Mouse (Mus musculus): ENCODE measurements around the gene Tmub2. TPM values are rescaled to one million over a fixed set of nuclear protein-coding genes. Genes with fewer than 3 reads are reported as not detected.

The Tmub2 gene
- polyA plus RNA-seq, 1 experiment from 2014 or later: 26.7 TPM

DNA sequence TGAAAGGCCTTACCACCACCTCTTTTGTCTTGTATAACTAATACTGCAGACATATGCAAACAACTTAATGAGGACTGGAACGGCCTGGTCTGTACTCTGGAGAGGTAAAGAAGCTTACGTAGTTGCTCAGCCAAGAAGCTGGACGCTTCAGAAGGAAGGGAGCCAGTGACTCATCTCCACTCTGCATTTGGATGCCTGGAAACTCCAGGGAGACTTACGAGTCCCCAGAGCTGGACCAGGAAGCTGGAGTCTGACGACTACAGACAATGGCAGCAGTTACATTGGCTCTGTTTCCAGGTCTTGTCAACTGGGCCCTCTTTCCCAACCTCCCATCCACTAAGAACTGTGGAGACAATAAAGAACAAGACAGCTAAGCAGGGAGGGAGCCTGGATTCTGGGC, 42.5 kb downstream of the Tmub2 start:
- no peaks in the 10 kb centered on the region for H3K4me1 ChIP-seq (ENCODE audit: control insufficient read depth, low read depth, low read length)
- H3K9me3 ChIP-seq (replicated peaks; ENCODE audit: control insufficient read depth, low read length): no peaks in the 10 kb centered on the region
- H3K27ac ChIP-seq (ENCODE audit: low read length): no peak overlapping the region
- H3K9ac ChIP-seq (ENCODE audit: low read depth, low read length): no peak overlapping the region
- H3K4me2 ChIP-seq (ENCODE audit: low read depth, low read length): no peak overlapping the region
- H3K36me3 ChIP-seq (ENCODE audit: control insufficient read depth, insufficient read depth): no peaks in the 10 kb centered on the region
- peaks cover 11% of the 10 kb centered on the region for H3K27me3 ChIP-seq (ENCODE audit: control insufficient read depth, insufficient read depth, low read depth, low read length)
- H3K4me3 ChIP-seq (ENCODE audit: low read depth, low read length): no peak overlapping the region
- 54% methylated on average over 5 of the region's 5 CpGs for WGBS (ENCODE audit: insufficient replicate concordance)
- no peak for ATAC-seq (ENCODE audit: low read depth)

GRCm38 (mm10) chr11:102327839-102328238, 43.1 kb downstream of the Tmub2 start:
- Histone ChIP-seq H3K4me1 (ENCODE audit: control insufficient read depth, low read depth, low read length) (no peaks in the 10 kb centered on the region), H3K4me2 (ENCODE audit: low read depth, low read length) (no peak overlapping the region), H3K4me3 (ENCODE audit: low read depth, low read length) (no peak overlapping the region), H3K9ac (ENCODE audit: low read depth, low read length) (no peak overlapping the region), H3K27me3 (ENCODE audit: control insufficient read depth, insufficient read depth, low read depth, low read length) (peaks cover 10% of the 10 kb centered on the region), H3K9me3 (replicated peaks; ENCODE audit: control insufficient read depth, low read length) (no peaks in the 10 kb centered on the region), H3K27ac (ENCODE audit: low read length) (no peak overlapping the region), H3K36me3 (ENCODE audit: control insufficient read depth, insufficient read depth) (no peaks in the 10 kb centered on the region)
- WGBS (ENCODE audit: insufficient replicate concordance): 63% methylated on average over 7 of the region's 7 CpGs
- ATAC-seq (ENCODE audit: low read depth): no peak

DNA sequence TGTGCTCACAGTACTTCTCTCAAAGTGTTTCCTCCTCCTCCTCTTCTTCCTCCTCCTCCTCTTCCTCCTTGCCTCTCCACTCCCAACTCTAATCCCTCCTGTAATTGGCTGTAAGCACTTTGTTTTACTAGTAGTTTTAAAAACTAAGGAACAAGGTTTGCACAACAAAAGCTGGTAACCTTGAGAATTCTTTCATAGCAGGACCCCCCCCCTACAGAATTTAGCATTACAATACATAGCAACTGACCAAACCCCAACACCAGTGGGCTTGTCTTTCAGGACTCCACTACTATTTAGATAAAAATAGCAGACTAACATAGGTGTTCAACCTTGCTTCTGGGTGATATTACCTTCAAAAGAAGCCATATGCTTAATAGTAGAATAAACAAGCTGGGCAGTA, 44.8 kb downstream of the Tmub2 start:
- no peak for ATAC-seq (ENCODE audit: low read depth)
- H3K9me3 ChIP-seq (replicated peaks; ENCODE audit: control insufficient read depth, low read length): no peaks in the 10 kb centered on the region
- H3K9ac ChIP-seq (ENCODE audit: low read depth, low read length): no peak overlapping the region
- no peaks in the 10 kb centered on the region for H3K4me1 ChIP-seq (ENCODE audit: control insufficient read depth, low read depth, low read length)
- H3K36me3 ChIP-seq (ENCODE audit: control insufficient read depth, insufficient read depth): no peaks in the 10 kb centered on the region
- H3K27ac ChIP-seq (ENCODE audit: low read length): no peak overlapping the region
- H3K27me3 ChIP-seq (ENCODE audit: control insufficient read depth, insufficient read depth, low read depth, low read length): peaks cover 2% of the 10 kb centered on the region
- H3K4me3 ChIP-seq (ENCODE audit: low read depth, low read length): no peak overlapping the region
- H3K4me2 ChIP-seq (ENCODE audit: low read depth, low read length): no peak overlapping the region

DNA sequence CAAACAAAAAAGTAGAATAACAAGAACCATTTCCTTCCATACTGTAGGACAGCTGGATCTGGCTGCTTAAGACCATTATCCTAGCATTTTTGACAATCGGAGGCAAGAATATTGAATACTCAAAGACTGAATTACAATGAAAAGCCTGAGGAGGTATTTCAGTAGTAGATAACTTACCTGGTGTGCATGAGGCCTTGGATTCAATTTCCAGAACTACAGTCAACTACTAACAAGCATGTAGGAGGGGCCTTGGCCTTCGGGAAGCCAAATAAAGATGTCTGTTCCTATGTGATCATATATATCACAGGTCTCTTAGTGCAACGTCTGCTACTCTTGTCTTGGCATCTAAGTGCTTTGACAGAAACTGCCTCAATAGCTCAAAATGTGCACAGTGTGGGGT, 45.3 kb downstream of the Tmub2 start:
- no peaks in the 10 kb centered on the region for H3K4me1 ChIP-seq (ENCODE audit: control insufficient read depth, low read depth, low read length)
- H3K9me3 ChIP-seq (replicated peaks; ENCODE audit: control insufficient read depth, low read length): no peaks in the 10 kb centered on the region
- no peak overlapping the region for H3K9ac ChIP-seq (ENCODE audit: low read depth, low read length)
- H3K36me3 ChIP-seq (ENCODE audit: control insufficient read depth, insufficient read depth): no peaks in the 10 kb centered on the region
- H3K4me2 ChIP-seq (ENCODE audit: low read depth, low read length): no peak overlapping the region
- H3K4me3 ChIP-seq (ENCODE audit: low read depth, low read length): no peak overlapping the region
- H3K27ac ChIP-seq (ENCODE audit: low read length): no peak overlapping the region
- 59% methylated on average over 3 of the region's 3 CpGs for WGBS (ENCODE audit: insufficient replicate concordance)
- peaks cover 2% of the 10 kb centered on the region; the same call in 1 of the 2 replicates for H3K27me3 ChIP-seq (ENCODE audit: control insufficient read depth, insufficient read depth, low read depth, low read length)
- ATAC-seq (ENCODE audit: low read depth): no peak

- no peaks in the 10 kb centered on the region for H3K36me3 ChIP-seq (ENCODE audit: control insufficient read depth, insufficient read depth)
- H3K9me3 ChIP-seq (replicated peaks; ENCODE audit: control insufficient read depth, low read length): no peaks in the 10 kb centered on the region
- no peaks in the 10 kb centered on the region for H3K4me1 ChIP-seq (ENCODE audit: control insufficient read depth, low read depth, low read length)
- H3K9ac ChIP-seq (ENCODE audit: low read depth, low read length): no peak overlapping the region
- H3K4me2 ChIP-seq (ENCODE audit: low read depth, low read length): no peak overlapping the region
- no peak overlapping the region for H3K27ac ChIP-seq (ENCODE audit: low read length)
- 50% methylated on average over 4 of the region's 4 CpGs for WGBS (ENCODE audit: insufficient replicate concordance)
- ATAC-seq (ENCODE audit: low read depth): no peak
- peaks cover 2% of the 10 kb centered on the region; the same call in 1 of the 2 replicates for H3K27me3 ChIP-seq (ENCODE audit: control insufficient read depth, insufficient read depth, low read depth, low read length)
- H3K4me3 ChIP-seq (ENCODE audit: low read depth, low read length): no peak overlapping the region
Observed at GRCm38 (mm10) chr11:102331806-102332205, 47.1 kb downstream of the Tmub2 start.

DNA sequence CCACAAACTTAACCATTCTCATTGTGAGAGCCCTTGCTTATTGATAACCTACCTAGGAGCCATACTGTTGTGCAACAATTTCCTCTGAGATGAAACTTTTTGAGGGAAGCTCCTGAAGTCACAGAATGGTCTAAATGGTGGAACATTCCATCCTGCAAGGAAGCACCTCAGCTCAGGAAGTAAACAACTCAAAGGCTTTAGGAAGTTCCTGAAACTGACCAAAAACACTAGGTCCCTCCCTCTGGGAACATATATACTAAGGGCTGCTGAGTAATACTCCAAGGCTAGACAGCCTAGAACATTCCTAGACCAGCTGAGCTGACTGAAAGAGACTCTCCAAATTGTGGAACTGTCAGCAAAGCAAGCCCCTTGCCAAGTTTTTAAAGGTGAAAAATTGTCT, 48.3 kb downstream of the Tmub2 start:
- H3K4me1 ChIP-seq (ENCODE audit: control insufficient read depth, low read depth, low read length): no peaks in the 10 kb centered on the region
- no peak overlapping the region for H3K4me2 ChIP-seq (ENCODE audit: low read depth, low read length)
- peaks cover 2% of the 10 kb centered on the region; the same call in 1 of the 2 replicates for H3K27me3 ChIP-seq (ENCODE audit: control insufficient read depth, insufficient read depth, low read depth, low read length)
- ATAC-seq (ENCODE audit: low read depth): no peak
- no peak overlapping the region for H3K9ac ChIP-seq (ENCODE audit: low read depth, low read length)
- H3K27ac ChIP-seq (ENCODE audit: low read length): no peak overlapping the region
- no peak overlapping the region for H3K4me3 ChIP-seq (ENCODE audit: low read depth, low read length)
- no peaks in the 10 kb centered on the region for H3K36me3 ChIP-seq (ENCODE audit: control insufficient read depth, insufficient read depth)
- H3K9me3 ChIP-seq (replicated peaks; ENCODE audit: control insufficient read depth, low read length): no peaks in the 10 kb centered on the region

- ATAC-seq (ENCODE audit: low read depth): no peak
- WGBS (ENCODE audit: insufficient replicate concordance): 56% methylated on average over 4 of the region's 4 CpGs
Observed at GRCm38 (mm10) chr11:102334010-102334409, 49.3 kb downstream of the Tmub2 start.

DNA sequence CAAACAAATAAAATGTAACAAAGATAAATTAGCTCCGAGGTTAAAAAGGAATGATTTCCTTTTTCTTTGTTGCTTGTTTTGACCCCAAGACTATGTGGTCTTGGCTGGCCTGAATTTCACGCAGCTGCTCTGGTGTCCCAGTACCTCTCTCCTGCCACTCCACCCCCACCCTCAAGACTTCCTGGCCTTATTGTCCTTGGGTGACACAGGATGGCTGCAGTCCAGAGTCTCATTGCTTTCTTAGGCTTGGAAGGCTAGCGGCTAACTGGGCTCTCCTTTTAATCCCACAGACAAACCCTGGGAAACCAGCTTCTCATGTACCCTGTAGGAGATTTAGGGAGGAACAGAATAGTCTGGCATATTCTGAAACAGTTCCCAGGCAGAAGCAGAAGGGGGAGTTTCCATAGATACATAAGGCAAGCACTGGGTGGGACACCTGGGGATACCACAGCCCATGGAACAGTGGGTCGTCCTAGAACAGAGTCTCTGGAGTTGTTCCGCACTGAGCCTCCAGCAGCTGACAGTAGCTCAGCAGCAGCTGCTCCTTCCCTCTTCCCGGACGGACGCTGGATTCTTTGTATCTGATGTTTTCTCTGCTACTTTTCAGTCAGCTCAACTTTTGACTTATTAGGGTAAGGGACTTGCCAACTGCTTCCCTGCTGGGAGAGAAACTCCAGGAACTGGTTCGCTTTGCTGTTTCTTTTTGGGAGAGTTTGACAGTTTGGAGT, 50.4 kb downstream of the Tmub2 start:
- H3K4me2 ChIP-seq (ENCODE audit: low read depth, low read length): no peak overlapping the region
- no peak overlapping the region for H3K27ac ChIP-seq (ENCODE audit: low read length)
- H3K36me3 ChIP-seq (ENCODE audit: control insufficient read depth, insufficient read depth): no peaks in the 10 kb centered on the region
- H3K27me3 ChIP-seq (ENCODE audit: control insufficient read depth, insufficient read depth, low read depth, low read length): peaks cover 2% of the 10 kb centered on the region; the same call in 1 of the 2 replicates
- H3K9ac ChIP-seq (ENCODE audit: low read depth, low read length): no peak overlapping the region
- ATAC-seq (ENCODE audit: low read depth): no peak
- H3K9me3 ChIP-seq (replicated peaks; ENCODE audit: control insufficient read depth, low read length): 0 out of 2 replicates have a peak, but pooled peaks cover 2% of the 10 kb centered on the region
- 41% methylated on average over 9 of the region's 9 CpGs for WGBS (ENCODE audit: insufficient replicate concordance)
- no peak overlapping the region for H3K4me3 ChIP-seq (ENCODE audit: low read depth, low read length)
- no peaks in the 10 kb centered on the region for H3K4me1 ChIP-seq (ENCODE audit: control insufficient read depth, low read depth, low read length)

More at GRCm38 (mm10) chr11:102334010-102334409, 49.3 kb downstream of the Tmub2 start:
- no peak overlapping the region for H3K9ac ChIP-seq (ENCODE audit: low read depth, low read length)
- peaks cover 2% of the 10 kb centered on the region; the same call in 1 of the 2 replicates for H3K27me3 ChIP-seq (ENCODE audit: control insufficient read depth, insufficient read depth, low read depth, low read length)
- no peak overlapping the region for H3K27ac ChIP-seq (ENCODE audit: low read length)
- H3K9me3 ChIP-seq (replicated peaks; ENCODE audit: control insufficient read depth, low read length): no peaks in the 10 kb centered on the region
- no peak overlapping the region for H3K4me2 ChIP-seq (ENCODE audit: low read depth, low read length)
- no peaks in the 10 kb centered on the region for H3K36me3 ChIP-seq (ENCODE audit: control insufficient read depth, insufficient read depth)
- no peaks in the 10 kb centered on the region for H3K4me1 ChIP-seq (ENCODE audit: control insufficient read depth, low read depth, low read length)
- H3K4me3 ChIP-seq (ENCODE audit: low read depth, low read length): no peak overlapping the region

DNA sequence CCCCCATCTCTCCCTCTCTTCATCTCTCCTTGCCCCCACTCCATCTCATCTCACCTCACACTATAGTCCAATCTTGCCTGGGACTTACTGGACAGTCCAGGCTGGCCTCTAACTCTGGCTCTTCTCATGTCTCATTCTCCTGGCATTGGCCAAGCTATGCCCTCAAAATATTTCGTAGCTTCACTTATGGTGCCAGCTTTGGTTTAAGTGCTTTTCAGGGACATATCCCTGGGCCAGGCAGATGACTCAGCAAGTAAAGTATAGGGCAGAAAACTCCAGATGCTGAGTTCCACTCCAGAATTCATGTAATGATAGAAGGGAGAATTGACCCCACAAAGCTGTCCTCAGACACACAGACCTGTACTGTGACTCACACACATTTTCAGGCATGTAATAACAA, 51.5 kb downstream of the Tmub2 start:
- no peaks in the 10 kb centered on the region for H3K4me1 ChIP-seq (ENCODE audit: control insufficient read depth, low read depth, low read length)
- no peak for ATAC-seq (ENCODE audit: low read depth)
- no peaks in the 10 kb centered on the region for H3K36me3 ChIP-seq (ENCODE audit: control insufficient read depth, insufficient read depth)
- WGBS (ENCODE audit: insufficient replicate concordance): 59% methylated on average over 1 of the region's 1 CpGs
- no peaks in the 10 kb centered on the region; the same call in 1 of the 2 replicates for H3K27me3 ChIP-seq (ENCODE audit: control insufficient read depth, insufficient read depth, low read depth, low read length)
- H3K27ac ChIP-seq (ENCODE audit: low read length): no peak overlapping the region
- H3K4me3 ChIP-seq (ENCODE audit: low read depth, low read length): no peak overlapping the region
- H3K9me3 ChIP-seq (replicated peaks; ENCODE audit: control insufficient read depth, low read length): 0 out of 2 replicates have a peak, but pooled peaks cover 2% of the 10 kb centered on the region
- no peak overlapping the region for H3K9ac ChIP-seq (ENCODE audit: low read depth, low read length)
- H3K4me2 ChIP-seq (ENCODE audit: low read depth, low read length): no peak overlapping the region
